Mouse (Mus musculus): ENCODE results near the gene Usp7. TPM values are rescaled to one million over a fixed set of nuclear protein-coding genes. Genes with fewer than 3 reads are reported as not detected.

Usp7 gene
- polyA plus RNA-seq (2012; rRNA removed) (37.6 and 57.5 TPM in 2 replicates), polyA plus RNA-seq (2014; fragmentation: Nextera tagmentation; extraction: Ambion mirVana) (35.5 and 41.9 TPM in 2 replicates)

DNA sequence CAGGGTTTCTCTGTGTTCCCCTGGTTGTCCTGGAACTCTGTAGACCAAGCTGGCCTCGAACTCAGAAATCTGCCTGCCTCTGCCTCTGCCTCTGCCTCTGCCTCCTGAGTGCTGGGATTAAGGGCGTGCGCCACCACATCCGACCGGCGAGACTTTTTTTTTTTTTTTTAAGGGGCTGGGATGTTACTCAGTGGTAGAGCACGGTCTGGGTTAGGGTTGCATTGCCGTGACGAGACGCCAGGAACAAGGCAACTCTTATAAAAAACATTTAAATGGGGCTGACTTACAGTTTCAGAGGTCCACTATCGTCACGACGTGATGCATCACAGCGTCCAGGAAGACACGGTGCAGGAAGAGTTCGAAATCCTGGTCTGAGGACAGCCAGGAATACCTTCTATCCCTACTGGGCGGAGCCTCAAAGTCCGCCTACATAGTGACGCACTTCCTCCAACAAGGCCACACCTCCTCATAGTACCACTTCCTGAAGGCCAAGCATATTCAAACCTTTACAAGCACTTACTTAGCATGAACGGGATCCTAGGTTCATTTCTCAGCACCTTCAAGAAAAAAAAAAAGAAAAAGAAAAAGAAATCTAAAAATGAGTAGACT lies at the start of gene Usp7:
Gene Usp7 (minus strand): TSS at position 360 of the 609 bp plus-strand sequence.
- Histone ChIP-seq H3K9me3 (ENCODE audit: control insufficient read depth, low read length) (no peaks in the 10 kb centered on the region), H3K4me2 (ENCODE audit: low read depth) (no peak within 1 kb of the TSS), H3K9ac (replicated peaks) (no peak within 1 kb of the TSS), H3K27me3 (ENCODE audit: control insufficient read depth, insufficient read depth, low read length) (no peaks in the 10 kb centered on the region), H3K36me3 (replicated peaks; ENCODE audit: control insufficient read depth, insufficient read depth, low read depth) (no peaks in the 10 kb centered on the region), H3K4me1 (replicated peaks; ENCODE audit: control insufficient read depth in 2 of 2, insufficient read depth in 2 of 2, low read length in 1 of 2) (no peaks in the 10 kb centered on the region), H3K27ac (no peak within 1 kb of the TSS), H3K4me3 (ENCODE audit: insufficient read depth in 1 of 2, low read depth in 2 of 2, low read length in 2 of 2) (no peak within 1 kb of the TSS; a peak in 1 of 4 replicates)
- TF ChIP-seq EP300 (IDR thresholded peaks at IDR 0.05; ENCODE audit: low read depth) (no peak), CTCF (IDR thresholded peaks at IDR 0.05; ENCODE audit: low read depth) (no peak)
- WGBS (ENCODE audit: insufficient replicate concordance), result 80% methylated on average over 20 of the region's 20 CpGs
- no peak for DNase-seq (ENCODE audit: low read depth in 3 of 3, low spot score in 3 of 3)
- ATAC-seq (ENCODE audit: insufficient read depth), result no peak

DNA sequence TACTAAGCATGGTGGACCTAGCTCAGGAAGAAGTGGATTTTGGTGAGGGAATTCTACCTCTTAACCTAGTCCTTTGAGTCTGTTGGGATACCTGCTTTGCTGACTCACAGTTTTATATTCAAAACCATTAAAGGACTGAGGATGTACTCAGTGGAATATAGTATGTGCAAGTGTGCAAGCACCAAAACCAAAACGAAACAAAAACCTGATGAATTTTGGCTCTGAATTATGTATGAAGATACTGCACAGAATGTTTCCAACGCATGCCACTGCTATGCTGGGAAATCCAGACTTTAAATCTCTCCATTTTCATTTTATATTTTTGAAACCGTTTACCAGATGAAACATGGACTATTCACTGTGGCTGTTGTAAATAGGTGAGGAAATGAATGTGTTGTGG lies 48.4 kb upstream of the Usp7 start:
- WGBS (ENCODE audit: insufficient replicate concordance), result 84% methylated on average over 3 of the region's 3 CpGs
- H3K9ac ChIP-seq (replicated peaks), result no peak overlapping the region
- peaks cover 79% of the 10 kb centered on the region for H3K36me3 ChIP-seq (replicated peaks; ENCODE audit: control insufficient read depth, insufficient read depth, low read depth)
- no peak for DNase-seq (ENCODE audit: low read depth in 3 of 3, low spot score in 3 of 3)
- no peak overlapping the region for H3K4me2 ChIP-seq (ENCODE audit: low read depth)
- H3K27ac ChIP-seq, result no peak overlapping the region
- H3K4me1 ChIP-seq (replicated peaks; ENCODE audit: control insufficient read depth in 2 of 2, insufficient read depth in 2 of 2, low read length in 1 of 2), result peaks cover 15 to 20% of the 10 kb centered on the region in 2 experiments
- H3K9me3 ChIP-seq (ENCODE audit: control insufficient read depth, low read length), result no peaks in the 10 kb centered on the region
- no peak for TF ChIP-seq CTCF (IDR thresholded peaks at IDR 0.05; ENCODE audit: low read depth)
- TF ChIP-seq EP300 (IDR thresholded peaks at IDR 0.05; ENCODE audit: low read depth), result no peak
- no peak for ATAC-seq (ENCODE audit: insufficient read depth)
- H3K4me3 ChIP-seq (ENCODE audit: insufficient read depth in 1 of 2, low read depth in 2 of 2, low read length in 2 of 2), result no peak overlapping the region
- no peaks in the 10 kb centered on the region for H3K27me3 ChIP-seq (ENCODE audit: control insufficient read depth, insufficient read depth, low read length)

DNA sequence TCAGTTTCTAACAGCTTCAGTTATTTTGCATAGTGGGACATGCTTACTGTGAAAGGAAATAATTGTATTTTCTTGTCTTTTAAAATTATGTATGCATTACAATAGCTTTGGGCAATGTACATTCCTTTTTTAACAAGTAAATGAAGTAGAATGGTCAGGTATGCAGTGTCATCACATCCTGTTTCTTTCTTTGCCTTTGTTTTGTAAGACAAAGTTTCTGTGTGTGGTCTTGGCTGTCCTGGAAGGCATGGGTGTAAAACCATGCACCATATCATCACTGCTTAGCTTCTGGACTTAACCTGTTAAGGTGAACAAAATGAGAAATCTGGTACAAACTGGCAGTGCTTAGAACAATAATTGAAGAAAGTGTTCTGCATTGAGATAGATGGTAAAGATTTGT lies 46.8 kb upstream of the Usp7 start:
- Histone ChIP-seq H3K27ac (no peak overlapping the region), H3K36me3 (replicated peaks; ENCODE audit: control insufficient read depth, insufficient read depth, low read depth) (peaks cover 83% of the 10 kb centered on the region)
- TF ChIP-seq CTCF (IDR thresholded peaks at IDR 0.05; ENCODE audit: low read depth), result no peak
- TF ChIP-seq EP300 (IDR thresholded peaks at IDR 0.05; ENCODE audit: low read depth), result no peak

DNA sequence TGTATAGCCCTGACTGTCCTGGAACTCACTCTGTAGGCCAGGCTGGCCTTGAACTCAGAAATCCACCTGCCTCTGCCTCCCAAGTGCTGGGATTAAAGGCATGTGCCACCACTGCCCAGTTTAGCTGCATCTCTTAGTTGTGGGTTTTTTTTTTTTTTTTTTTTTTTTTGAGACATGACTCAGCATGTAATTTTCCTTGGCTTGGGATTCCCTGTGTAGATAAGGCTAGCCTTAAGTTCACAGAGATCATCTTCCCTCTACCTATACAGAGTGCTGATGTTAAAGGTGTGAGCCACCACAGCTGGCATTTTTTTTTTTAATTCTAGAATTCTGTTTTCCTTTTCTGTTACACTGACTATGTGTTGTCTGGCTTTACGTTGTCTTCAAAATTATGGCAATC lies 45.5 kb upstream of the Usp7 start:
- no peaks in the 10 kb centered on the region for H3K27me3 ChIP-seq (ENCODE audit: control insufficient read depth, insufficient read depth, low read length)
- 85% methylated on average over 1 of the region's 1 CpGs for WGBS (ENCODE audit: insufficient replicate concordance)
- peaks cover 22 to 23% of the 10 kb centered on the region in 2 experiments for H3K4me1 ChIP-seq (replicated peaks; ENCODE audit: control insufficient read depth in 2 of 2, insufficient read depth in 2 of 2, low read length in 1 of 2)
- no peak overlapping the region for H3K4me3 ChIP-seq (ENCODE audit: insufficient read depth in 1 of 2, low read depth in 2 of 2, low read length in 2 of 2)
- peak overlapping the region; percentile 45 for H3K27ac ChIP-seq
- no peaks in the 10 kb centered on the region for H3K9me3 ChIP-seq (ENCODE audit: control insufficient read depth, low read length)
- TF ChIP-seq CTCF (IDR thresholded peaks at IDR 0.05; ENCODE audit: low read depth), result no peak
- no peak for TF ChIP-seq EP300 (IDR thresholded peaks at IDR 0.05; ENCODE audit: low read depth)
- no peak overlapping the region for H3K9ac ChIP-seq (replicated peaks)
- no peak overlapping the region for H3K4me2 ChIP-seq (ENCODE audit: low read depth)
- peaks cover 83% of the 10 kb centered on the region for H3K36me3 ChIP-seq (replicated peaks; ENCODE audit: control insufficient read depth, insufficient read depth, low read depth)
- DNase-seq (ENCODE audit: low read depth in 3 of 3, low spot score in 3 of 3) (peak in 1 of 3 experiments; percentile 35), ATAC-seq (ENCODE audit: insufficient read depth) (peak; percentile 45)

More for the DNA sequence above, 46.8 kb upstream of the Usp7 start:
- ATAC-seq (ENCODE audit: insufficient read depth) (no peak), DNase-seq (ENCODE audit: low read depth in 3 of 3, low spot score in 3 of 3) (no peak)
- Histone ChIP-seq H3K4me2 (ENCODE audit: low read depth) (no peak overlapping the region), H3K9me3 (ENCODE audit: control insufficient read depth, low read length) (no peaks in the 10 kb centered on the region), H3K4me3 (ENCODE audit: insufficient read depth in 1 of 2, low read depth in 2 of 2, low read length in 2 of 2) (no peak overlapping the region), H3K4me1 (replicated peaks; ENCODE audit: control insufficient read depth in 2 of 2, insufficient read depth in 2 of 2, low read length in 1 of 2) (peaks cover 17 to 21% of the 10 kb centered on the region in 2 experiments), H3K9ac (replicated peaks) (no peak overlapping the region), H3K27me3 (ENCODE audit: control insufficient read depth, insufficient read depth, low read length) (no peaks in the 10 kb centered on the region)

DNA sequence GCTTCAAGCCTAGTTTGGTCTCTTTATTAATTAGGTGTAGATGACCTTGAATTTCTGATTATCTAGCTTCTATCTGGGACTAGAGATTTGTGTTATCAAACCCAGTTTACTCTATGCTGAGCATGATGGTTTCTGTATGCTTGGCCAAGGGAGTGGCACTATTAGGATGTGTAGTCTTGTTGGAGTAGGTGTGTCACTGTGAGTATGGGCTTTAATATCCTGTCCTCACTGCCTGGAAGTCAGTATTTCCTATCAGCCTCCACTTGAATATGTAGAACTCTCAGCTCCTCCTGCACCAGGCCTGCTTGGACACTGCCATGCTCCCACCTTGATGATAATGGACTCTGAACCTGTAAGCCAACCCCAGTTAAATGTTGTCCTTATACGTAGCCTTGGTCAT lies 44.8 kb upstream of the Usp7 start:
- Histone ChIP-seq H3K36me3 (replicated peaks; ENCODE audit: control insufficient read depth, insufficient read depth, low read depth) (peaks cover 85% of the 10 kb centered on the region), H3K27ac (peak overlapping the region; percentile 34)

More for the DNA sequence above, 44.8 kb upstream of the Usp7 start:
- H3K9ac ChIP-seq (replicated peaks), result no peak overlapping the region
- H3K27me3 ChIP-seq (ENCODE audit: control insufficient read depth, insufficient read depth, low read length), result no peaks in the 10 kb centered on the region
- H3K4me2 ChIP-seq (ENCODE audit: low read depth), result peak overlapping the region; percentile 4; the same call in 1 of the 2 replicates
- no peaks in the 10 kb centered on the region for H3K9me3 ChIP-seq (ENCODE audit: control insufficient read depth, low read length)
- WGBS (ENCODE audit: insufficient replicate concordance), result 64% methylated on average over 1 of the region's 1 CpGs
- H3K4me3 ChIP-seq (ENCODE audit: insufficient read depth in 1 of 2, low read depth in 2 of 2, low read length in 2 of 2), result no peak overlapping the region
- peaks cover 24 to 25% of the 10 kb centered on the region in 2 experiments for H3K4me1 ChIP-seq (replicated peaks; ENCODE audit: control insufficient read depth in 2 of 2, insufficient read depth in 2 of 2, low read length in 1 of 2)
- TF ChIP-seq CTCF (IDR thresholded peaks at IDR 0.05; ENCODE audit: low read depth) (no peak), EP300 (IDR thresholded peaks at IDR 0.05; ENCODE audit: low read depth) (no peak)
- peak; percentile 60; the same call in 1 of the 2 replicates for ATAC-seq (ENCODE audit: insufficient read depth)
- no peak for DNase-seq (ENCODE audit: low read depth in 3 of 3, low spot score in 3 of 3)

Data from liver, embryonic 14.5 days (tissue).